In genomic region chr13:105055374-105055773, GRCm38 (mm10) we compare ENCODE assay signal across 9 mouse cellular contexts. TPM values are rescaled to one million over a fixed set of nuclear protein-coding genes. Genes with fewer than 3 reads are reported as not detected.
A peak's percentile ranks its signal among the peaks of the same experiment; 100 is the strongest.
DNase-seq lines count a peak whose midpoint lies in the region; ATAC-seq and TF ChIP-seq lines count a peak whose summit lies in the region.
"Had no signal": no experiment of that assay in that cellular context is flagged by ENCODE, and none has a peak within 500 bp of the region (broad histone marks: within the 10 kb centered on the region; RNA-seq: fewer than 3 reads in every experiment).

No protein-coding gene starts in this region.

- intact Hi-C loops in left cerebral cortex, adult 2 months (cut with DNase I), result loop anchor here (2.0 kb wide), 1 partner anchor 133 kb away; no protein-coding TSS in a partner anchor
- intact Hi-C loops in left cerebral cortex, postnatal 14 days (cut with DNase I), result no loop called here
- intact Hi-C loops in heart, adult 2 months (cut with DNase I), result loop anchor here (10.0 kb wide), 1 partner anchor 761 kb away; no protein-coding TSS in a partner anchor
- intact Hi-C loops in left cerebral cortex, postnatal 25 days (cut with DNase I), result no loop called here

- H3K9me3 ChIP-seq in kidney, embryonic 15.5 days (replicated peaks), result no peaks in the 10 kb centered on the region
- H3K9me3 ChIP-seq in megakaryocyte, embryonic 14.5 days, result no peaks in the 10 kb centered on the region

- ATAC-seq in kidney, embryonic 15.5 days (replicated peaks; ENCODE audit: low FRiP score), result peak; percentile 22; the same call in 1 of the 2 replicates

- H3K4me1 ChIP-seq in heart, adult 2 months (ENCODE audit: control insufficient read depth, insufficient read depth, low read length), result peaks cover 2% of the 10 kb centered on the region; the same call in 1 of the 2 replicates
- H3K4me1 ChIP-seq in kidney, embryonic 15.5 days, result peaks cover 19% of the 10 kb centered on the region
- peaks cover 35% of the 10 kb centered on the region for H3K4me1 ChIP-seq in megakaryocyte, embryonic 14.5 days

- no peak overlapping the region for H3K9ac ChIP-seq in heart, adult 2 months (ENCODE audit: low read depth, low read length)
- no peak overlapping the region for H3K9ac ChIP-seq in kidney, embryonic 15.5 days

- no peak; the same call in 1 of the 2 replicates for TF ChIP-seq CTCF in left cerebral cortex, adult 2 months (IDR thresholded peaks at IDR 0.05)
- TF ChIP-seq CTCF in heart, adult 2 months (IDR thresholded peaks at IDR 0.05), result no peak

- TF ChIP-seq POLR2A in heart, adult 2 months (IDR thresholded peaks at IDR 0.05; ENCODE audit: insufficient read depth, low read depth, low read length), result no peak

- H3K4me3 ChIP-seq in left cerebral cortex, adult 2 months, result peak overlapping the region; percentile 92
- H3K4me3 ChIP-seq in heart, adult 2 months, result peak overlapping the region; percentile 73; the same call in 1 of the 2 replicates
- peak overlapping the region; percentile 64 for H3K4me3 ChIP-seq in kidney, embryonic 15.5 days (replicated peaks)
- H3K4me3 ChIP-seq in megakaryocyte, embryonic 14.5 days (replicated peaks), result peak overlapping the region; percentile 96

- no peaks in the 10 kb centered on the region for H3K79me2 ChIP-seq in heart, adult 2 months (replicated peaks; ENCODE audit: control insufficient read depth, insufficient read depth, low read length)

- H3K36me3 ChIP-seq in heart, adult 2 months (ENCODE audit: control insufficient read depth, insufficient read depth, low read length), result no peaks in the 10 kb centered on the region
- no peaks in the 10 kb centered on the region for H3K36me3 ChIP-seq in kidney, embryonic 15.5 days
- H3K36me3 ChIP-seq in megakaryocyte, embryonic 14.5 days (replicated peaks; ENCODE audit: low read length), result no peaks in the 10 kb centered on the region

- no peaks in the 10 kb centered on the region for H3K27me3 ChIP-seq in heart, adult 2 months (ENCODE audit: control insufficient read depth, insufficient read depth, low read length)
- peaks cover 47% of the 10 kb centered on the region for H3K27me3 ChIP-seq in kidney, embryonic 15.5 days
- H3K27me3 ChIP-seq in megakaryocyte, embryonic 14.5 days (replicated peaks), result peaks cover 33% of the 10 kb centered on the region

- H3K4me2 ChIP-seq in kidney, embryonic 15.5 days, result peak overlapping the region; percentile 97

- 11% methylated on average over 5 of the region's 5 CpGs for WGBS in heart, adult 2 months
- 18% methylated on average over 5 of the region's 5 CpGs for WGBS in kidney, embryonic 15.5 days

- TF ChIP-seq EP300 in heart, adult 2 months (IDR thresholded peaks at IDR 0.05; ENCODE audit: insufficient read depth, low read depth, low read length), result 0 out of 2 replicates have a peak, but pooled peaks have one; percentile 17

- no peak for DNase-seq in left cerebral cortex, adult 2 months (ENCODE audit: extremely low spot score in 1 of 2, low spot score in 2 of 2)
- no peak for DNase-seq in left cerebral cortex, postnatal 14 days (ENCODE audit: low spot score in 2 of 2)
- peak in 1 of 2 experiments; percentile 40 for DNase-seq in heart, adult 2 months
- DNase-seq in thymus, postnatal 25 days, result no peak
- no peak for DNase-seq in right cerebral cortex, postnatal 4 days
- DNase-seq in left cerebral cortex, postnatal 25 days (ENCODE audit: low spot score in 2 of 2), result no peak

- H3K27ac ChIP-seq in left cerebral cortex, adult 2 months, result peak overlapping the region; percentile 98
- no peak overlapping the region for H3K27ac ChIP-seq in heart, adult 2 months
- H3K27ac ChIP-seq in kidney, embryonic 15.5 days, result peak overlapping the region; percentile 66

RNA-seq across cellular contexts. Expression of gene Rgs7bp, which starts 0.6 kb away (rescaled TPM):
- total RNA-seq in left cerebral cortex, adult 2 months (2021), result 100 to 1,000 TPM; 166 to 173 TPM
- total RNA-seq in left cerebral cortex, postnatal 14 days (2021), result 100 to 1,000 TPM; 133 to 138 TPM
- 1 to 10 TPM; 4.3 to 4.9 TPM for total RNA-seq in heart, adult 2 months (2021)
- polyA plus RNA-seq in heart, adult 2 months (2012; rRNA removed), result 1.1 and 1.4 TPM in 2 replicates
- polyA plus RNA-seq in kidney, embryonic 15.5 days (2015; fragmentation: Nextera tagmentation; extraction: Ambion mirVana), result 2.5 TPM in 2 replicates
- 0.17 TPM in 1 of 2 replicates, not detected in the other for polyA plus RNA-seq in megakaryocyte, embryonic 14.5 days (2012; ENCODE audit: insufficient read depth, low replicate concordance)
- 100 to 1,000 TPM; 159 to 170 TPM for total RNA-seq in left cerebral cortex, postnatal 25 days (2021)
- total RNA-seq: MEL had no signal

RNA-seq across cellular contexts. Expression of gene 4933425L06Rik, which starts 26.5 kb away (rescaled TPM):
- not detected for total RNA-seq in left cerebral cortex, adult 2 months (2021)
- not detected for total RNA-seq in left cerebral cortex, postnatal 14 days (2021)
- total RNA-seq in heart, adult 2 months (2021), result not detected
- polyA plus RNA-seq in heart, adult 2 months (2012; rRNA removed), result not detected in 2 replicates
- not detected in 2 replicates for polyA plus RNA-seq in kidney, embryonic 15.5 days (2015; fragmentation: Nextera tagmentation; extraction: Ambion mirVana)
- polyA plus RNA-seq in megakaryocyte, embryonic 14.5 days (2012; ENCODE audit: insufficient read depth, low replicate concordance), result not detected in 2 replicates
- not detected for total RNA-seq in left cerebral cortex, postnatal 25 days (2021)
- total RNA-seq: MEL had no signal

Comparison
In these comparisons a context has a peak if more than half of its experiments do, and no peak if none do; other contexts are left out.
1. intact Hi-C loops: an anchor here in left cerebral cortex, adult 2 months (2.0 kb wide) and heart, adult 2 months (10.0 kb wide); none called in left cerebral cortex, postnatal 14 days and left cerebral cortex, postnatal 25 days.
2. RNA of gene Rgs7bp, which starts 0.6 kb away (total RNA-seq): 166 to 173 TPM in left cerebral cortex, adult 2 months, 159 to 170 TPM in left cerebral cortex, postnatal 25 days and 133 to 138 TPM in left cerebral cortex, postnatal 14 days; 4.3 to 4.9 TPM in heart, adult 2 months; every median in the first group is over 10 times any median in the second.
3. Peak in every context shown above with its lines, with median percentiles within 50 percentile points of each other: H3K4me3 ChIP-seq.